Comparison of ENCODE assay signal across 8 mouse cellular contexts in the genomic region with DNA sequence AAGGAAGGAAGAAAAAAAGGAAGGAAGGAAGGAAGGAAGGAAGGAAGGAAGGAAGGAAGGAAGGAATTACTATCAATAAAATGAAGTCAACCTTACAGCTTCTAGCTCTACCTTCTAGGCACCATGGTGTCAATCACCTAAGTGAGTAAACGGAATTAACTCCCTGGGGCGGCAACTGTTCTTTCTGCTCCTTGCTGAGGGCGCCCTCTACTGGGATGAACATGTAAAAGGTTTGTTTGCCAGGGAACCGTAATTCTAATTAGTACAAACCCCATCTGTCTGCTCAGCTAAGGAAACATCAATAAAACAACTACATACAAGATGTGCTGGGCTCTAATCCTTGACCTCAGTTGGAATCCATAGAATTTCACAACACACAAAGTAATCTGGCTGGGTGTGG. TPM values are rescaled to one million over a fixed set of nuclear protein-coding genes. Genes with fewer than 3 reads are reported as not detected.
DNase-seq lines count a peak whose midpoint lies in the region; ATAC-seq and TF ChIP-seq lines count a peak whose summit lies in the region.

No protein-coding gene starts in this region.

- TF ChIP-seq POLR2A in spleen, adult 2 months (IDR thresholded peaks at IDR 0.05; ENCODE audit: low read depth, low read length): no peak

- no peaks in the 10 kb centered on the region for H3K36me3 ChIP-seq in forebrain, embryonic 11.5 days (ENCODE audit: control insufficient read depth, insufficient read depth, low read length)
- H3K36me3 ChIP-seq in forebrain, embryonic 13.5 days (ENCODE audit: poor library complexity, severe bottlenecking): no peaks in the 10 kb centered on the region
- H3K36me3 ChIP-seq in C2C12 (ENCODE audit: control insufficient read depth, insufficient read depth): no peaks in the 10 kb centered on the region
- H3K36me3 ChIP-seq in spleen, adult 2 months (ENCODE audit: control insufficient read depth, insufficient read depth, low read length): no peaks in the 10 kb centered on the region

- no peak overlapping the region for H3K27ac ChIP-seq in forebrain, embryonic 11.5 days (ENCODE audit: low read depth, low read length)
- H3K27ac ChIP-seq in forebrain, embryonic 13.5 days: no peak overlapping the region
- H3K27ac ChIP-seq in spleen, adult 2 months (ENCODE audit: insufficient read depth, low read length): no peak overlapping the region

- H3K9me3 ChIP-seq in forebrain, embryonic 11.5 days (ENCODE audit: control insufficient read depth, low read length): no peaks in the 10 kb centered on the region
- H3K9me3 ChIP-seq in forebrain, embryonic 13.5 days (replicated peaks): no peaks in the 10 kb centered on the region

- DNase-seq in forebrain, embryonic 11.5 days (ENCODE audit: low spot score): peak; percentile 80
- DNase-seq in adrenal gland, postnatal 36 days: peak; percentile 78 to 85
- peak; percentile 72 for DNase-seq in forelimb bud, embryonic 11.5 days (ENCODE audit: low read depth, low spot score)
- peak; percentile 63 for DNase-seq in large intestine, adult 2 months (ENCODE audit: low read depth, low spot score)
- peak; percentile 87 for DNase-seq in lung, postnatal 25 days (ENCODE audit: low spot score)
- peak; percentile 76 to 83 for DNase-seq in spleen, adult 2 months (ENCODE audit: low read depth in 1 of 2, low spot score in 2 of 2)

- no peak overlapping the region for H3K9ac ChIP-seq in forebrain, embryonic 11.5 days (ENCODE audit: low read length)
- no peak overlapping the region for H3K9ac ChIP-seq in forebrain, embryonic 13.5 days

- peaks cover 9% of the 10 kb centered on the region for H3K4me1 ChIP-seq in forebrain, embryonic 11.5 days (replicated peaks; ENCODE audit: control insufficient read depth, insufficient read depth, low read length)
- H3K4me1 ChIP-seq in forebrain, embryonic 13.5 days: peaks cover 23% of the 10 kb centered on the region
- peaks cover 3% of the 10 kb centered on the region; the same call in 1 of the 2 replicates for H3K4me1 ChIP-seq in spleen, adult 2 months (ENCODE audit: control insufficient read depth, insufficient read depth, insufficient read length)

- no peak overlapping the region for H3K4me2 ChIP-seq in forebrain, embryonic 11.5 days (ENCODE audit: low read depth, low read length, severe bottlenecking)
- no peak overlapping the region for H3K4me2 ChIP-seq in forebrain, embryonic 13.5 days

- no peak for ATAC-seq in forebrain, embryonic 11.5 days (replicated peaks; ENCODE audit: low FRiP score)
- no peak for ATAC-seq in forebrain, embryonic 13.5 days

- peaks cover 18% of the 10 kb centered on the region for H3K79me2 ChIP-seq in C2C12 (ENCODE audit: control insufficient read depth, insufficient read depth)

- no peak overlapping the region for H3ac ChIP-seq in C2C12 (ENCODE audit: control insufficient read depth, insufficient read length, low read depth)

- H3K27me3 ChIP-seq in forebrain, embryonic 11.5 days (ENCODE audit: control insufficient read depth, insufficient read depth, low read length): no peaks in the 10 kb centered on the region; the same call in 1 of the 2 replicates
- no peaks in the 10 kb centered on the region for H3K27me3 ChIP-seq in forebrain, embryonic 13.5 days
- peaks cover 7% of the 10 kb centered on the region for H3K27me3 ChIP-seq in C2C12 (ENCODE audit: control insufficient read depth, insufficient read depth, insufficient read length)
- H3K27me3 ChIP-seq in spleen, adult 2 months (ENCODE audit: control insufficient read depth, insufficient read depth, low read length): no peaks in the 10 kb centered on the region

- H3K79me3 ChIP-seq in C2C12 (ENCODE audit: low read depth): peaks cover 5% of the 10 kb centered on the region

- no peak overlapping the region for H3K4me3 ChIP-seq in forebrain, embryonic 11.5 days (ENCODE audit: low read depth, low read length)
- H3K4me3 ChIP-seq in forebrain, embryonic 13.5 days: no peak overlapping the region
- H3K4me3 ChIP-seq in C2C12 (ENCODE audit: insufficient read depth, poor library complexity, severe bottlenecking): no peak overlapping the region
- no peak overlapping the region for H3K4me3 ChIP-seq in spleen, adult 2 months (ENCODE audit: extremely low read depth, insufficient read depth, insufficient read length)

- peak; percentile 42 for TF ChIP-seq CTCF in C2C12 (IDR thresholded peaks at IDR 0.05; ENCODE audit: control insufficient read depth, insufficient read depth, insufficient read length)
- peak; percentile 85; the same call in 1 of the 2 replicates for TF ChIP-seq CTCF in spleen, adult 2 months (IDR thresholded peaks at IDR 0.05; ENCODE audit: extremely low read depth, insufficient read depth, insufficient read length, insufficient replicate concordance)

- WGBS in forebrain, embryonic 11.5 days: 1% methylated on average over 4 of the region's 4 CpGs
- 0% methylated on average over 4 of the region's 4 CpGs for WGBS in forebrain, embryonic 13.5 days
- 2% methylated on average over 4 of the region's 4 CpGs for WGBS in large intestine, adult 2 months
- WGBS in spleen, adult 2 months: 1% methylated on average over 4 of the region's 4 CpGs

TF ChIP-seq in C2C12, 6 proteins besides CTCF, POLR2A, EP300 and RAD21:
- TF ChIP-seq MYOD1 (IDR thresholded peaks at IDR 0.05; ENCODE audit: control insufficient read depth, insufficient read length, low read depth): no peak
- TF ChIP-seq MYOG (IDR thresholded peaks at IDR 0.05; ENCODE audit: control insufficient read depth, extremely low read depth, insufficient read length): no peak
- TF ChIP-seq MAX (IDR thresholded peaks at IDR 0.05): no peak
- no peak for TF ChIP-seq FOSL1 (IDR thresholded peaks at IDR 0.05; ENCODE audit: insufficient read depth, low read length, poor library complexity, severe bottlenecking)
- no peak for TF ChIP-seq USF1 (IDR thresholded peaks at IDR 0.05; ENCODE audit: low read depth)

RNA-seq across cellular contexts. Expression of gene Cotl1, which starts 3.1 kb away (rescaled TPM):
- polyA plus RNA-seq in forebrain, embryonic 11.5 days (2014; fragmentation: Nextera tagmentation; extraction: Ambion mirVana): 167 and 251 TPM in 2 replicates
- polyA plus RNA-seq in forebrain, embryonic 13.5 days (2015; fragmentation: Nextera tagmentation; extraction: Ambion mirVana): 92.3 and 99.6 TPM in 2 replicates
- polyA plus RNA-seq in C2C12 (2012; fragmentation: generic; extraction: Trizol): 453 TPM
- total RNA-seq in adrenal gland, postnatal 36 days (2021): 10 to 100 TPM; 44.4 to 51.3 TPM
- 241 and 255 TPM in 2 replicates for polyA plus RNA-seq in large intestine, adult 2 months (2012; rRNA removed)
- polyA plus RNA-seq in spleen, adult 2 months (2012; rRNA removed): 606 and 770 TPM in 2 replicates

RNA-seq across cellular contexts. Expression of gene Klhl36, which starts 18.6 kb away (rescaled TPM):
- 7.3 and 9.9 TPM in 2 replicates for polyA plus RNA-seq in forebrain, embryonic 11.5 days (2014; fragmentation: Nextera tagmentation; extraction: Ambion mirVana)
- 10.8 and 12.6 TPM in 2 replicates for polyA plus RNA-seq in forebrain, embryonic 13.5 days (2015; fragmentation: Nextera tagmentation; extraction: Ambion mirVana)
- 2.7 TPM for polyA plus RNA-seq in C2C12 (2012; fragmentation: generic; extraction: Trizol)
- total RNA-seq in adrenal gland, postnatal 36 days (2021): 1 to 10 TPM; 5.0 to 10.0 TPM
- 7.5 and 11.0 TPM in 2 replicates for polyA plus RNA-seq in large intestine, adult 2 months (2012; rRNA removed)
- polyA plus RNA-seq in spleen, adult 2 months (2012; rRNA removed): 27.2 and 54.6 TPM in 2 replicates
